Mouse (Mus musculus) right cerebral cortex, postnatal 14 days (tissue): Measurements from ENCODE around the gene Plxnb2.
A peak's percentile ranks its signal among the peaks of the same experiment; 100 is the strongest.

Experiments
- DNase-seq: peaks from one replicate; pipeline ENCODE4 v3.0.0; 2022

The Plxnb2 gene

GRCm38 (mm10) chr15:89148496-89149270 is 31.9 kb downstream of the Plxnb2 start:
- no peak for DNase-seq

- DNase-seq, result no peak
Observed at GRCm38 (mm10) chr15:89147895-89148294, 32.7 kb downstream of the Plxnb2 start.

- DNase-seq, result no peak
Observed at GRCm38 (mm10) chr15:89147456-89147855, 33.1 kb downstream of the Plxnb2 start.

DNA sequence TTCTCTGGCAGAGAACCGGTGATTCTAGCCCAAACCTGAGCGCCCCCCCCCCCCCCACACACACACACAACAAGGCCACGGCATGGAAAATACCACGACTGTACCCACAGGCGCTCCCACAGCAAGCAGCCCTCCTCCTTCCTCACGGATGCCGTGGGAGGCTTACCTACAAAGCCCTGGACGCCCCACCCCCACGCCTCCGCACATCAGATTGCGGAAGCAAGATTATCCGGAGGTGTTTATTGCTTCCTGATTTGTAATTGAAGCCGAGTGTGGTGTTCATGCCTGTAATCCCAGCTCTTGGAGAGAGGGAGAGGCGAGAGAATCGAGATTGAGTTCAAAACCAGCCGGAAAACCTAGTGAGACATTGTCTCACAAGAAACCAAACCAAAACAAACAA is 33.6 kb downstream of the Plxnb2 start:
- peak; percentile 55 for DNase-seq

DNA sequence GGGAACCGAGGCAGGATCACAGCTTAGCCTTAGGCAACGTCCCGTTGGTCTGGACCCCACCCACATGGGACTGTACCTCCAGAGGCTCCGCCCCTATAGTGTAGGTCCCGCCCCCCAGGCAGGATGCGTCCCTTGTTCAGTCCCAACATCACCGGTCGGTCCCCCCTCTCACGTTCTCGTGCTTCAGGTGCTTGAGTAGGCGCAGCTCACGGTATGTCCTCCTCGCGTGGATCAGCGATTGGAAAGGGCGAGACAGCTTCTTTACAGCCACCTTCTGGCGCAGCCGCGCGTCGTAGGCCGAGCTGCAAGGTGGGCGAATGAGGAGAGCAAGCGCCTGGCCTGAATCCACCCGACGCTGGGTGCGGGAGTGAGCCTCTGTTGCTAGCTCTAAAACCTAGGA is 34.1 kb downstream of the Plxnb2 start:
- DNase-seq, result peak; percentile 73

GRCm38 (mm10) chr15:89145813-89146350 is 34.7 kb downstream of the Plxnb2 start:
- DNase-seq, result no peak

DNA sequence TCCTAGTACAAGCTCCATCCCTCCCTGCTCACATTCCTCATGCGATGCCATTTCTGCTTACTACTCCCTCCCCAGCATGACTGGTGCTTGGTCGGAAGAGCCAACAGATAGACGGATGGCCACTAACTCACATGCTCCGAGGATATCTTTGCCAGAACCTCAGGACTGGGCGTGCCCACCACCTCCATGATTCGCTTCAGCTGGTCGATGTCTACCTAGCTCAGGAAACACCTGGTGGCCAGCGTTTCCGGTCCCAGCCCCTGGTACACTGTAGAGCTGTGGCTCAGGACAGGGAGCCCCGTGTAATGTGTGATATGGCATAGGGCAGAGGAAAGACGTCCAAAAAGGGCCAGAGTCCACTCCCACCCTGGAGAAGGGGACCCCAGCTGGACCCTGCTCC is 35.6 kb downstream of the Plxnb2 start:
- DNase-seq, result no peak

- DNase-seq, result no peak
Observed at GRCm38 (mm10) chr15:89143134-89143533, 37.5 kb downstream of the Plxnb2 start.

DNA sequence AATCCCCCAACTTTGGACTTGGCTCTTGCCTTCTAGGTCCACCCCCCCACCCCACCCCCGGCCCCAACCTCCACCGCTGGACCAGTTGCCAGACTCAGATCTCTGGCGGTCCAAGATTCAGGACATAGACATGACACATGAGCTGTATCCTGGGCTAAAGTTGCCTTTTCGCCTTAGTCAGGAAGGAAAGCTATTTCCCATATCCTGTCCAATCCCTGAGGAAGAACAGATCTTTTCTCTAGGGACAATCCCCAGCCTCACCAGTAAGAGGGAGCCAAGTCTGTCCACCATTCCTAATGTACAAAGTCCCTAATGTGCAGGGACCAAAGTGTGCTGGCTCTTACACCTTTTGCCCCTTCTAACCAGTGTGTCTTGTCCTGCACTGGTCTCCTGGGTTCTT is 38.7 kb downstream of the Plxnb2 start:
- no peak for DNase-seq

- DNase-seq, result no peak
Observed at GRCm38 (mm10) chr15:89141443-89141842, 39.1 kb downstream of the Plxnb2 start.

GRCm38 (mm10) chr15:89140659-89141252 is 39.8 kb downstream of the Plxnb2 start, which contains the start of gene Mapk12:
TSS of gene Mapk12 (minus strand) at chr15:89140703.
- no peak for DNase-seq

DNA sequence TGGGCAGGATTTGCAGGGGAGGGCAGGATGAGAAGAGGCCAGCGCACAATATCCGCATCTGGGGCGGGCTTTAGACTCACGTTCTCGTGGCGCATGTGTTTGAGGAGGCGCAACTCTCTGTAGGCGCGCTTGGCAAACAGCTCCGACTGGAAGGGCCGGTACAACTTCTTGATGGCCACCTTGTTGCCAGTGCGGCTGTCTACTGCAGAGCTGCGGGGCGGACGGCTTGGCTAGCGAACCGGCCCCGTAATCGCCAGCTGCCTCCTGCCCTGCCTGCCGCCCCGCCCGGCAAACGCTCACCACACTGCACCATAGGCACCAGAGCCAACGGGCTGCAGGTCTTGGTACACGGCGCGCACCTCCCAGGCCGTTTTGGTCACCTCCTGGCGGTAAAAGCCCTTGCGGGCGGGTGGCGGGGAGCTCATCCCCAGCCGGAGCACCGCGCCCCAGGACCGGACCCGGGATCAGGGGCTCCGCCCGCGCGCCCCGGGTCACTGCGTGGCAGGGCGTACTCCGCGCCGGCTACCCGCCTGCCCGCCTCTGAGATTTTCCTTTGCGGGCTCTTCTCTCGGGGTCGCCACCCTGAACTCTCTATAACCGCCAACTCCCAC is 40.4 kb downstream of the Plxnb2 start:
- peak; percentile 66 for DNase-seq

DNA sequence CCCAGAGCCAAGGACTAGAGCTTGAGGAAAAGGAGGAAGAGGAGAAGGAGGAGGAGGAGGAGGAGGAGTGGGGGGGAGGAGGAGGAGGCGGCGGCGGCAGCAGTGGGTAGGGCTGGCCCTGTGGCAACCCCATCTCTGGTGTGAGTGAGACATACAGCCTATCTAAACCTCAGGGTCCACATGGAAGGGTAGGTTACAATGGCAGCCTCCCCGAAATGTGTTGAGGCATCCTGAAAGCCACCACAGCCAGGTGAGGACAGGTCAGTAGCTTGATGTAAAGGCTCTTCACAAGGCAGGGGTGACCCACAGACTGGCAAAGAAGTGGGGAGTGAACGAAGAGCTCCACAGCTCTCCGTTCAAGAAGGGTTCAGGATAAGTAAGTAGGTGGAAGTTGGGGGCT is 42.1 kb downstream of the Plxnb2 start:
- no peak for DNase-seq

DNA sequence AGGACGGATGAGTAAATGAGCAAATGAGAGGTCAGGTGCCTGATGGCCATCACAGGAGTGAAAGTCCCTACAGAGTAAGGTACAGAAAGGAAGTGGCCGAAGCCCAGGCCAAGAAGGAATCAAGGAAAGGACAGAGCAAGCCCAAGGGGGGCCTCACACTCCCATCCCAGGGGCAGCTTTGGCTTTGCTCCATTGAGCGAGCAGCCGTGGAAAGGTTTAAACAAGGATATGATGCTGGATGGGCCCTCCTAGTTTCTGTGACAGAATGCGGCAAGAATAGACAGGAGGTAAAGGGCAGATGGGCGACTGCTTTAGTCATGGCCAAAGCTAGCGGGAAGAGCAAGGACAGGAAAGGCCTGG is 42.6 kb downstream of the Plxnb2 start:
- DNase-seq, result no peak

GRCm38 (mm10) chr15:89137378-89138045 is 43.1 kb downstream of the Plxnb2 start:
- DNase-seq, result no peak

- DNase-seq, result no peak
Observed at GRCm38 (mm10) chr15:89136461-89137155, 44.0 kb downstream of the Plxnb2 start.

DNA sequence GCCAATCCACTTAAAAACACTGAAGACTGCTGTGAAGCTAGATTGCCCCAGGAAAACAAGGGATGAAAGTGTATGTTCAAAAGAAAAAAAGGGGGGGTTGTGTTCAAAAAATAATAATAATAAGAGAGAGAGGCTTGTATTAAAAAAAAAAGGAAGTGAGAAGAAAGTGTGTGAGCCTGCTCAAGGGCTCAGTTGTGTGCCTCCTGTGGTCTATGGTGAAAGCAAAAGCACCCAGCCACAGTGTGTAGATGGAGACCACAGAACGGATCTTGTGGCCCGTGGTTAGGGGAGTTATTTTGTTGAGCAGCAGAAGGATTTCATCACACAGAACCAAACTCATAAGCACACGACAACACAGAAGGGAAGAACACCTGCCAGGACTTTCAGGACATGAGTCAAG is 49.3 kb downstream of the Plxnb2 start:
- no peak for DNase-seq

DNA sequence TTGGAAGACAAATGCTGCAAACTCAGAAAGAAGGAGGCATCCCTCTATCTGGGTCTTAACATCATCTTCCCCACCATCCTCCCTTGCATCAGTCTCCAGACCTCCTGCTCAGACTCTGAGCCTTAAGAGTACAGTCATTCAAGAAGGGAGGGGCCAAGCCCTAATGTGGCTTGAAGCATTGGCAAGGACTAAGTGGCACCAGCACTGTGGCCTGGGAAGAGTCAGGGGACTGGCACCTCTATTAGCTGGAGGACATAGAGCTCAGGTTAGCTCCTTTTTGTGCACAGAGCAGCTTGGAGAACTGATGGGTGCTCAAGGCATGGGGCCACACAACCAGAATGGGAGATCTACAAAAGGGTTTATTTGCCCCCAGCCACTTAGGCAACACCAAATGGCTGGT is 50.3 kb downstream of the Plxnb2 start:
- DNase-seq, result no peak

- DNase-seq, result peak; percentile 77
Observed at GRCm38 (mm10) chr15:89128382-89129350, 51.9 kb downstream of the Plxnb2 start, which contains the start of gene Hdac10. TSS of gene Hdac10 (minus strand) at chr15:89128700.

GRCm38 (mm10) chr15:89127364-89127940 is 53.1 kb downstream of the Plxnb2 start:
- DNase-seq, result no peak

- no peak for DNase-seq
Observed at GRCm38 (mm10) chr15:89126622-89127021, 54.0 kb downstream of the Plxnb2 start.
